Mouse (Mus musculus): ENCODE data around the gene Pdzrn3. TPM values are rescaled to one million over a fixed set of nuclear protein-coding genes. Genes with fewer than 3 reads are reported as not detected.

Gene Pdzrn3
- polyA plus RNA-seq (2012; rRNA removed), result 18.4 and 18.5 TPM in 2 replicates

GRCm38 (mm10) chr6:101377167-101377934 is at the start of gene Pdzrn3:
Gene Pdzrn3 (minus strand): TSS chr6:101377897.
- DNase-seq (ENCODE audit: extremely low spot score in 1 of 2, low spot score in 1 of 2), result peak in 1 of 2 experiments; percentile 60

GRCm38 (mm10) chr6:101427296-101427695 is 49.6 kb upstream of the Pdzrn3 start:
- peak in 1 of 2 experiments; percentile 15 for DNase-seq (ENCODE audit: extremely low spot score in 1 of 2, low spot score in 1 of 2)

- peak in 1 of 2 experiments; percentile 71 for DNase-seq (ENCODE audit: extremely low spot score in 1 of 2, low spot score in 1 of 2)
These were observed 48.6 kb upstream of the Pdzrn3 start for GRCm38 (mm10) chr6:101426301-101426700.

GRCm38 (mm10) chr6:101422084-101422954 is 44.6 kb upstream of the Pdzrn3 start:
- no peak for DNase-seq (ENCODE audit: extremely low spot score in 1 of 2, low spot score in 1 of 2)

- DNase-seq (ENCODE audit: extremely low spot score in 1 of 2, low spot score in 1 of 2), result peak in 1 of 2 experiments; percentile 43
These were observed 40.5 kb upstream of the Pdzrn3 start for GRCm38 (mm10) chr6:101418213-101418612.

GRCm38 (mm10) chr6:101411701-101412100 is 34.0 kb upstream of the Pdzrn3 start:
- no peak for DNase-seq (ENCODE audit: extremely low spot score in 1 of 2, low spot score in 1 of 2)

GRCm38 (mm10) chr6:101411064-101411463 is 33.4 kb upstream of the Pdzrn3 start:
- no peak for DNase-seq (ENCODE audit: extremely low spot score in 1 of 2, low spot score in 1 of 2)

- peak in 1 of 2 experiments; percentile 47 for DNase-seq (ENCODE audit: extremely low spot score in 1 of 2, low spot score in 1 of 2)
These were observed 19.0 kb upstream of the Pdzrn3 start for GRCm38 (mm10) chr6:101396711-101397110.

GRCm38 (mm10) chr6:101395908-101396307 is 18.2 kb upstream of the Pdzrn3 start:
- DNase-seq (ENCODE audit: extremely low spot score in 1 of 2, low spot score in 1 of 2), result no peak

GRCm38 (mm10) chr6:101392801-101393117 is 15.1 kb upstream of the Pdzrn3 start:
- no peak for DNase-seq (ENCODE audit: extremely low spot score in 1 of 2, low spot score in 1 of 2)

GRCm38 (mm10) chr6:101392107-101392800 is 14.6 kb upstream of the Pdzrn3 start:
- no peak for DNase-seq (ENCODE audit: extremely low spot score in 1 of 2, low spot score in 1 of 2)

GRCm38 (mm10) chr6:101385490-101385889 is 7.8 kb upstream of the Pdzrn3 start:
- no peak for DNase-seq (ENCODE audit: extremely low spot score in 1 of 2, low spot score in 1 of 2)

- no peak for DNase-seq (ENCODE audit: extremely low spot score in 1 of 2, low spot score in 1 of 2)
These were observed 7.3 kb upstream of the Pdzrn3 start for GRCm38 (mm10) chr6:101384958-101385357.

- no peak for DNase-seq (ENCODE audit: extremely low spot score in 1 of 2, low spot score in 1 of 2)
These were observed 6.8 kb upstream of the Pdzrn3 start for GRCm38 (mm10) chr6:101384476-101384875.

GRCm38 (mm10) chr6:101382891-101383290 is 5.2 kb upstream of the Pdzrn3 start:
- no peak for DNase-seq (ENCODE audit: extremely low spot score in 1 of 2, low spot score in 1 of 2)

- no peak for DNase-seq (ENCODE audit: extremely low spot score in 1 of 2, low spot score in 1 of 2)
These were observed 1.8 kb upstream of the Pdzrn3 start for GRCm38 (mm10) chr6:101379546-101379945.

- peak; percentile 27 to 59 for DNase-seq (ENCODE audit: extremely low spot score in 1 of 2, low spot score in 1 of 2)
These were observed 375 bp upstream of the Pdzrn3 start for GRCm38 (mm10) chr6:101377935-101378609.

- no peak for DNase-seq (ENCODE audit: extremely low spot score in 1 of 2, low spot score in 1 of 2)
These were observed 1.1 kb downstream of the Pdzrn3 start for GRCm38 (mm10) chr6:101376511-101377166.

- no peak for DNase-seq (ENCODE audit: extremely low spot score in 1 of 2, low spot score in 1 of 2)
These were observed 1.6 kb downstream of the Pdzrn3 start for GRCm38 (mm10) chr6:101376049-101376448.

GRCm38 (mm10) chr6:101374721-101375120 is 3.0 kb downstream of the Pdzrn3 start:
- no peak for DNase-seq (ENCODE audit: extremely low spot score in 1 of 2, low spot score in 1 of 2)

Data from frontal cortex, adult 2 months (tissue).